Mouse (Mus musculus) kidney, postnatal 10 days (tissue): ENCODE measurements at regions not wholly inside any gene's neighbourhood (a gene's known extent, or its start where the extent isn't known, plus 50 kb on each side); places are given as distances from the start of the nearest gene placed in this dataset.
A peak's percentile ranks its signal among the peaks of the same experiment; 100 is the strongest.

Experiments
- DNase-seq: peaks from one replicate; pipeline ENCODE4 v3.0.0; 2021; ENCODE audit warnings: mixed read lengths

- DNase-seq = no peak
Measured at GRCm38 (mm10) chr5:106789136-106789535, 92.0 kb upstream of the Zfp644 start.

- no peak for DNase-seq
Measured at GRCm38 (mm10) chr5:106785065-106785464, 88.0 kb upstream of the Zfp644 start.

GRCm38 (mm10) chr5:106783864-106784609, 87.0 kb upstream of the Zfp644 start:
- DNase-seq = no peak

- no peak for DNase-seq
Measured at GRCm38 (mm10) chr5:106780749-106781148, 83.7 kb upstream of the Zfp644 start.

GRCm38 (mm10) chr5:106778176-106778781, 81.2 kb upstream of the Zfp644 start:
- DNase-seq = no peak

- no peak for DNase-seq
Measured at GRCm38 (mm10) chr5:106775010-106775693, 78.1 kb upstream of the Zfp644 start.

- no peak for DNase-seq
Measured at GRCm38 (mm10) chr5:106773201-106773934, 76.3 kb upstream of the Zfp644 start.

GRCm38 (mm10) chr5:106771029-106771428, 73.9 kb upstream of the Zfp644 start:
- DNase-seq = no peak

GRCm38 (mm10) chr5:106765335-106765734, 68.2 kb upstream of the Zfp644 start:
- no peak for DNase-seq

- no peak for DNase-seq
Measured at GRCm38 (mm10) chr5:106763283-106763682, 66.2 kb upstream of the Zfp644 start.

GRCm38 (mm10) chr5:106758036-106758435, 60.9 kb upstream of the Zfp644 start:
- no peak for DNase-seq

- DNase-seq = no peak
Measured at GRCm38 (mm10) chr5:106757436-106757835, 60.3 kb upstream of the Zfp644 start.

GRCm38 (mm10) chr5:106756937-106757371, 59.9 kb upstream of the Zfp644 start:
- peak; percentile 15 for DNase-seq

- no peak for DNase-seq
Measured at GRCm38 (mm10) chr5:106753289-106753688, 56.2 kb upstream of the Zfp644 start.

- DNase-seq = no peak
Measured at GRCm38 (mm10) chr5:106750168-106750567, 53.1 kb upstream of the Zfp644 start.

- no peak for DNase-seq
Measured at GRCm38 (mm10) chr5:106748527-106749138, 51.5 kb upstream of the Zfp644 start.
